Mouse (Mus musculus): Measurements from ENCODE around the gene Sgta. TPM values are rescaled to one million over a fixed set of nuclear protein-coding genes. Genes with fewer than 3 reads are reported as not detected.

The Sgta gene
- polyA plus RNA-seq (2015; fragmentation: Illumina TruSeq; extraction: RNeasy Lipid Tissue Mini Kit (QIAGEN cat#74804); ENCODE audit: insufficient read depth, low replicate concordance), result 21.1 TPM

DNA sequence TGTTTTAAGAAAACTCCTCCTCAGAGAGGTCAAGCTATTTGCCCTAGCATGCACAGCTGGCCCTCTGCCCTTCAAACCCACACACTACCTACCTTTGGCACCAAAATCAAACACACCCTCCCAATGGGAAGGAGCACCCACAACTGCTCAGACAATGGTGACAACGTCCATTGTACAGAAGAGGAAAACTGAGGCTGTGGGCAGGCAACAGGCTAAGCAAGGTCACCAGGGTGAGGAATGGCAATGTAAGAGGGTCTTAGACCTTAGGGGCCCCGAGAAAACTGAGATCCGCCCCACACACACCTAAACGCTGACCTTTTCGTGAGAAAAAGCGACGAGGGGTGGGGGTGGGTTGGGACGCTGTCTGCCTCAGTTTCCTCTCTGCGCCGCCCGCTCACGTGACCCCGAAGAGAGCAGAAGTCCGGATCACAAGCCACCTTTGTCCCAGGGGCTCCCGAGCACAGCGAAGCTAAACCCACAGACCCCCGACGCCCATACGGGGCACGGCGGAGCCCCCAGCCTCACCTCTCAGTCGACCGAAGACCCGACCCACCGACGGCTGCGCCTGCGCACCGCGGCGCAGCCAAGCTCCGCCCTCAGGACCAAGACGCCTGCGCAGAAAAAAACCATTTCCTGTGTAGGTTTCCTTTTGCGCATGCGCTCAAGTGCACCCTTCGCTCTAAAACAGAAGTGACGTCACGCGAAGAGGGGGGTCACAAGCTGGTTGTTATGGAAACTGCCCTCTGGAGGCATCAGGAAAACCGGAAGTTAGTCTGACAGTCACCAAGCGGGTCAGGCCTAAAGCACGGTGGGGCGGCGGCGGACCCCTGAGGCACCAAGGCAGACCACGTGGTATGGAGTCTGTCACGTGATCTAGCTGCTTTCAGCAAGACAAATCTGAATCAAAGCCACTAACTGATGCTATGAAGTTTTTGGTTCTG is at the start of gene Sgta:
Gene Sgta (minus strand): TSS at position 579 of the 941 bp plus-strand sequence.

GRCm38 (mm10) chr10:81105565-81106112 is 45.7 kb upstream of the Sgta start, which contains the start of gene Map2k2:
TSS of gene Map2k2 (plus strand) at chr10:81105915.

GRCm38 (mm10) chr10:81069836-81070235 is 9.9 kb upstream of the Sgta start, which contains the start of gene Thop1:
TSS of gene Thop1 (plus strand) at chr10:81070035.

GRCm38 (mm10) chr10:81036988-81037580 is 22.9 kb downstream of the Sgta start, which contains the start of gene Slc39a3:
TSS of gene Slc39a3 (minus strand) at chr10:81037426.

DNA sequence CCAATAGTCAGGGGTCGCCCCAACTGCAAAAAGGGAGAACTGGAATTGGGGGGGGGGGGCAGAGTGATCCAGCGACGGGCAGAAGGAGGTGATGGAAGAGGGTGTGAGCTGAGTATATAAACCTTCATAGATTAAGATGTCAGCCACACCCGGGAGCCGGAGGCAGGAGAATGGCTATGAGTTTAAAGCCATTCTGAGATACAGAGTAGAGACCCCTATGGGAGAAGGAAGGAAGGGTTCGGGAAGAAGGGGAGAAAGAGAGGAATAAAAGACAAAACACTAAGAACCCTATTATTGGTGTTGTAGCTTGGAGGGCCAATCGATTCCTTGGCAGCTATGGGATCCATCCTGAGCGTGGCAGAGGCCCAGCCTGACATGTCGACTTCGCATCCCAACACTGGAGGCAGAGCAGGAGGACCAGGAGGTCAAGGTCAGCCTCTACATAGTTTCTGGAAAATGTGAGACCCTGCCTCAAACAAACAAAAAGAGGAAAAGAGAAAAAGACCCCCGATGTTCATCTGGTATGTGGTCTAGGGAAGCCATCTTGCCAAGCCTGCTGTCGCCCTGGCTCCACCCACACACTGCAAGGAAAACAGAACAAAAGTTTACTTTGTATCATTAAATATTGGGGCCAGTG is 34.2 kb downstream of the Sgta start, which contains the start of gene Diras1:
Gene Diras1 (minus strand): TSS at position 24 of the 637 bp plus-strand sequence.

DNA sequence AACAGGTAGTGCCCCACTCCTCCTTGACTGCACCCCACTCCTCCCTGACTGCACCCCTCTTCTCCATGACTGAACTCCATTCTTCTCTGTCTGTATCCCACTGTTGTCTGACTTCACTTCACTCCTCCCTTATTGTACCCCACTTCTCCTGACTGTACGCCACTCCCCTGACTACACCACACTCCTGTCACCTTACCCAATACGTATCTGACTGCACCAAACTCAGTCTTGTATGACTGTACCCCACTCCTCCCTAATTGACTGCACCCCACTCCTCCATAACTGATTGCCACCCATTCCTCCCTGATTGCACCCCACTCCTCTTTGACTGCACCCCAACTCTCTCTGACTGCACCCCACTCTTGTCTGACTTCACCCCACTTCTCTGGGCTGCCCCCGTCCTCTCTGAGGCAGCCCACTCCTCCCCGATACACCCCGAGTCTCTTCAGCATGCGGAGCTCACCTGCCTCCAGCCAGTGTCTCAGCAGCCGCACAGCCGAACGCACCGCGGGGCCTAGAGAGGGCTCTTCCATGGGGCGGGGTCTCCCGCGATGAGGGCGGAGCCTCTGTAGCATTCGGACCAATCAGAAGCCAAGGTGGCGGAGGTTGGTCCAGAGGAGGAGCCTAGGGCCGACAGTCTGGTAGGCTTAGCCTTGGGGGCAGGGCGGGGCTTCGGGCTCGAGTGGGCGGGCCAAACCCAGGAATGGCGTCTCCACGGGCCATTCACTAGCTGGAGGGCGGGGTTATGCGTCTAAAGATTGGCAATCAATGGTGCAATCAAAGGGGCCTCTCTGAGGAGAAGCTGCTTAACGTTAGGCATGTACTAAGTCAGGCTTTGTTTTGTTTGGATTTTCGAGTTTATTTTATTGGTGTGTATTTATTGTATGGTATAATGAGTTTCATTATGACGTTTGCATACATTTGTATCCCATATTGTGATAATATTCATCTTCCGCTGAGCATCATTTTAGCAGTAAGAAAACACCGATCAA is 45.3 kb downstream of the Sgta start, which contains the start of gene Gng7:
Gene Gng7 (minus strand): TSS at position 553 of the 992 bp plus-strand sequence.

Other genes with a start within 250 kb of the Sgta start
- not detected for gene Jsrp1, start 246.7 kb downstream of the Sgta start, polyA plus RNA-seq (2015; fragmentation: Illumina TruSeq; extraction: RNeasy Lipid Tissue Mini Kit (QIAGEN cat#74804); ENCODE audit: insufficient read depth, low replicate concordance)
- 388 TPM for gene Oaz1, start 233.5 kb downstream of the Sgta start, polyA plus RNA-seq (2015; fragmentation: Illumina TruSeq; extraction: RNeasy Lipid Tissue Mini Kit (QIAGEN cat#74804); ENCODE audit: insufficient read depth, low replicate concordance)
- gene Lingo3, start 216.1 kb downstream of the Sgta start, polyA plus RNA-seq (2015; fragmentation: Illumina TruSeq; extraction: RNeasy Lipid Tissue Mini Kit (QIAGEN cat#74804); ENCODE audit: insufficient read depth, low replicate concordance), result not detected
- gene Lsm7, start 205.0 kb downstream of the Sgta start, polyA plus RNA-seq (2015; fragmentation: Illumina TruSeq; extraction: RNeasy Lipid Tissue Mini Kit (QIAGEN cat#74804); ENCODE audit: insufficient read depth, low replicate concordance), result 34.9 TPM
- 7.5 TPM for gene Sppl2b, start 204.9 kb downstream of the Sgta start, polyA plus RNA-seq (2015; fragmentation: Illumina TruSeq; extraction: RNeasy Lipid Tissue Mini Kit (QIAGEN cat#74804); ENCODE audit: insufficient read depth, low replicate concordance)
- gene Tmprss9, start 188.3 kb downstream of the Sgta start, polyA plus RNA-seq (2015; fragmentation: Illumina TruSeq; extraction: RNeasy Lipid Tissue Mini Kit (QIAGEN cat#74804); ENCODE audit: insufficient read depth, low replicate concordance), result not detected
- gene Timm13, start 159.2 kb downstream of the Sgta start, polyA plus RNA-seq (2015; fragmentation: Illumina TruSeq; extraction: RNeasy Lipid Tissue Mini Kit (QIAGEN cat#74804); ENCODE audit: insufficient read depth, low replicate concordance), result 5.7 TPM
- gene Lmnb2, start 141.9 kb downstream of the Sgta start, polyA plus RNA-seq (2015; fragmentation: Illumina TruSeq; extraction: RNeasy Lipid Tissue Mini Kit (QIAGEN cat#74804); ENCODE audit: insufficient read depth, low replicate concordance), result 3.4 TPM
- 15.7 TPM for gene Gadd45b, start 130.1 kb downstream of the Sgta start, polyA plus RNA-seq (2015; fragmentation: Illumina TruSeq; extraction: RNeasy Lipid Tissue Mini Kit (QIAGEN cat#74804); ENCODE audit: insufficient read depth, low replicate concordance)
- 1.0 TPM for gene Gng7, start 45.2 kb downstream of the Sgta start, polyA plus RNA-seq (2015; fragmentation: Illumina TruSeq; extraction: RNeasy Lipid Tissue Mini Kit (QIAGEN cat#74804); ENCODE audit: insufficient read depth, low replicate concordance)
- not detected for gene Diras1, start 34.5 kb downstream of the Sgta start, polyA plus RNA-seq (2015; fragmentation: Illumina TruSeq; extraction: RNeasy Lipid Tissue Mini Kit (QIAGEN cat#74804); ENCODE audit: insufficient read depth, low replicate concordance)
- 3.3 TPM for gene Slc39a3, start 22.8 kb downstream of the Sgta start, polyA plus RNA-seq (2015; fragmentation: Illumina TruSeq; extraction: RNeasy Lipid Tissue Mini Kit (QIAGEN cat#74804); ENCODE audit: insufficient read depth, low replicate concordance)
- gene Thop1, start 9.9 kb upstream of the Sgta start, polyA plus RNA-seq (2015; fragmentation: Illumina TruSeq; extraction: RNeasy Lipid Tissue Mini Kit (QIAGEN cat#74804); ENCODE audit: insufficient read depth, low replicate concordance), result 4.1 TPM
- gene Creb3l3, start 38.7 kb upstream of the Sgta start, polyA plus RNA-seq (2015; fragmentation: Illumina TruSeq; extraction: RNeasy Lipid Tissue Mini Kit (QIAGEN cat#74804); ENCODE audit: insufficient read depth, low replicate concordance), result not detected
- gene Map2k2, start 45.7 kb upstream of the Sgta start, polyA plus RNA-seq (2015; fragmentation: Illumina TruSeq; extraction: RNeasy Lipid Tissue Mini Kit (QIAGEN cat#74804); ENCODE audit: insufficient read depth, low replicate concordance), result 27.7 TPM
- gene Zbtb7a, start 75.0 kb upstream of the Sgta start, polyA plus RNA-seq (2015; fragmentation: Illumina TruSeq; extraction: RNeasy Lipid Tissue Mini Kit (QIAGEN cat#74804); ENCODE audit: insufficient read depth, low replicate concordance), result 14.0 TPM
- 10.8 TPM for gene Pias4, start 107.7 kb upstream of the Sgta start, polyA plus RNA-seq (2015; fragmentation: Illumina TruSeq; extraction: RNeasy Lipid Tissue Mini Kit (QIAGEN cat#74804); ENCODE audit: insufficient read depth, low replicate concordance)
- 451 TPM for gene Eef2, start 116.5 kb upstream of the Sgta start, polyA plus RNA-seq (2015; fragmentation: Illumina TruSeq; extraction: RNeasy Lipid Tissue Mini Kit (QIAGEN cat#74804); ENCODE audit: insufficient read depth, low replicate concordance)
- 8.6 TPM for gene Dapk3, start 122.8 kb upstream of the Sgta start, polyA plus RNA-seq (2015; fragmentation: Illumina TruSeq; extraction: RNeasy Lipid Tissue Mini Kit (QIAGEN cat#74804); ENCODE audit: insufficient read depth, low replicate concordance)
- gene 4930442H23Rik, start 123.7 kb upstream of the Sgta start, polyA plus RNA-seq (2015; fragmentation: Illumina TruSeq; extraction: RNeasy Lipid Tissue Mini Kit (QIAGEN cat#74804); ENCODE audit: insufficient read depth, low replicate concordance), result not detected
- not detected for gene Nmrk2, start 141.9 kb upstream of the Sgta start, polyA plus RNA-seq (2015; fragmentation: Illumina TruSeq; extraction: RNeasy Lipid Tissue Mini Kit (QIAGEN cat#74804); ENCODE audit: insufficient read depth, low replicate concordance)
- gene Atcay, start 170.7 kb upstream of the Sgta start, polyA plus RNA-seq (2015; fragmentation: Illumina TruSeq; extraction: RNeasy Lipid Tissue Mini Kit (QIAGEN cat#74804); ENCODE audit: insufficient read depth, low replicate concordance), result 1.2 TPM
- 1.5 TPM for gene Zfr2, start 173.0 kb upstream of the Sgta start, polyA plus RNA-seq (2015; fragmentation: Illumina TruSeq; extraction: RNeasy Lipid Tissue Mini Kit (QIAGEN cat#74804); ENCODE audit: insufficient read depth, low replicate concordance)
- 4.6 TPM for gene Matk, start 192.8 kb upstream of the Sgta start, polyA plus RNA-seq (2015; fragmentation: Illumina TruSeq; extraction: RNeasy Lipid Tissue Mini Kit (QIAGEN cat#74804); ENCODE audit: insufficient read depth, low replicate concordance)
- 28.9 TPM for gene Mrpl54, start 206.8 kb upstream of the Sgta start, polyA plus RNA-seq (2015; fragmentation: Illumina TruSeq; extraction: RNeasy Lipid Tissue Mini Kit (QIAGEN cat#74804); ENCODE audit: insufficient read depth, low replicate concordance)
- gene Apba3, start 206.8 kb upstream of the Sgta start, polyA plus RNA-seq (2015; fragmentation: Illumina TruSeq; extraction: RNeasy Lipid Tissue Mini Kit (QIAGEN cat#74804); ENCODE audit: insufficient read depth, low replicate concordance), result 11.9 TPM
- gene Tjp3, start 231.4 kb upstream of the Sgta start, polyA plus RNA-seq (2015; fragmentation: Illumina TruSeq; extraction: RNeasy Lipid Tissue Mini Kit (QIAGEN cat#74804); ENCODE audit: insufficient read depth, low replicate concordance), result 2.6 TPM
- gene Pip5k1c, start 232.8 kb upstream of the Sgta start, polyA plus RNA-seq (2015; fragmentation: Illumina TruSeq; extraction: RNeasy Lipid Tissue Mini Kit (QIAGEN cat#74804); ENCODE audit: insufficient read depth, low replicate concordance), result 26.7 TPM